Mouse (Mus musculus) gastrocnemius, adult 2 months (tissue): ENCODE measurements around the gene Gm34653. TPM values are rescaled to one million over a fixed set of nuclear protein-coding genes. Genes with fewer than 3 reads are reported as not detected.
"Not testable (repeated sequence)": the region's sequence is repeated elsewhere in the genome, so short reads cannot be mapped to it uniquely, and the experiment has no call there.

ENCODE experiments used
- DNase-seq: peaks from one replicate; pipeline ENCODE4 v3.0.0; 2022
- H3K27ac ChIP-seq: fragments of 200-600 bp; 2 replicates; pipeline ENCODE4 v1.8.1; 2022; ENCODE audit warnings: mild to moderate bottlenecking
- H3K4me3 ChIP-seq: fragments of 200-600 bp; 2 replicates; pipeline ENCODE4 v1.8.1; 2022; ENCODE audit warnings: mild to moderate bottlenecking, moderate library complexity
- CTCF ChIP-seq: fragments of 200-600 bp; IDR thresholded peaks from 2 replicates; pipeline ENCODE4 v1.8.1; 2022; ENCODE audit warnings: antibody characterized with exemption, mild to moderate bottlenecking, moderate library complexity
- intact Hi-C: fragments of 180-260 bp; cut with DNase I; formaldehyde crosslinking; loops from one replicate; pipeline ENCODE4 v1.15.1; 2025
- total RNA-seq, 2 experiments: library from RNA; stranded (reverse); gene quantifications; 2 replicates each; pipeline ENCODE4 v1.2.3; 2021

Gene Gm34653
- total RNA-seq, 2 experiments from 2014 or later = 0.18 to 0.39 TPM

- no peak for TF ChIP-seq CTCF
- DNase-seq = no peak
- Histone ChIP-seq H3K27ac (no peak overlapping the region), H3K4me3 (no peak overlapping the region)
- intact Hi-C loops = no loop called here
Measured at GRCm38 (mm10) chr2:34828026-34828425, 4.8 kb upstream of the Gm34653 start.

- DNase-seq, intact Hi-C loops, H3K27ac ChIP-seq, H3K4me3 ChIP-seq: not testable (repeated sequence)
Measured at GRCm38 (mm10) chr2:34830066-34830465, 2.7 kb upstream of the Gm34653 start.

GRCm38 (mm10) chr2:34833624-34834023 is 817 bp downstream of the Gm34653 start:
- H3K27ac ChIP-seq = no peak overlapping the region
- DNase-seq = no peak
- no peak overlapping the region for H3K4me3 ChIP-seq
- no peak for TF ChIP-seq CTCF
- intact Hi-C loops = no loop called here

GRCm38 (mm10) chr2:34835669-34836068 is 2.9 kb downstream of the Gm34653 start:
- Histone ChIP-seq H3K27ac (no peak overlapping the region), H3K4me3 (no peak overlapping the region)
- no peak for DNase-seq
- intact Hi-C loops = no loop called here
- TF ChIP-seq CTCF = no peak

- H3K27ac ChIP-seq, DNase-seq, H3K4me3 ChIP-seq, intact Hi-C loops: not testable (repeated sequence)
- peak; percentile 32; the same call in 1 of the 2 replicates for TF ChIP-seq CTCF
Measured at GRCm38 (mm10) chr2:34840143-34840542, 7.3 kb downstream of the Gm34653 start.

GRCm38 (mm10) chr2:34841706-34842105 is 8.9 kb downstream of the Gm34653 start:
- Histone ChIP-seq H3K27ac (no peak overlapping the region), H3K4me3 (no peak overlapping the region)
- TF ChIP-seq CTCF = no peak
- intact Hi-C loops = no loop called here
- DNase-seq = no peak

GRCm38 (mm10) chr2:34843211-34843939 is 10.6 kb downstream of the Gm34653 start:
- DNase-seq = peak; percentile 71
- Histone ChIP-seq H3K4me3 (0 out of 2 replicates have a peak overlapping the region, but pooled peaks have one; percentile 5), H3K27ac (peak overlapping the region; percentile 77)
- no peak for TF ChIP-seq CTCF
- intact Hi-C loops = no loop called here

GRCm38 (mm10) chr2:34847702-34848101 is 14.9 kb downstream of the Gm34653 start:
- no peak overlapping the region for H3K4me3 ChIP-seq
- no peak for DNase-seq
- TF ChIP-seq CTCF = no peak
- no peak overlapping the region for H3K27ac ChIP-seq
- intact Hi-C loops = no loop called here

- H3K4me3 ChIP-seq = no peak overlapping the region
- intact Hi-C loops = no loop called here
- DNase-seq = peak; percentile 20
- no peak overlapping the region for H3K27ac ChIP-seq
- TF ChIP-seq CTCF = peak; percentile 18; the same call in 1 of the 2 replicates
Measured at GRCm38 (mm10) chr2:34855265-34855664, 22.5 kb downstream of the Gm34653 start.

GRCm38 (mm10) chr2:34857728-34858127 is 24.9 kb downstream of the Gm34653 start:
- no peak for DNase-seq
- Histone ChIP-seq H3K4me3 (no peak overlapping the region), H3K27ac (no peak overlapping the region)
- TF ChIP-seq CTCF = no peak
- intact Hi-C loops = no loop called here

GRCm38 (mm10) chr2:34869680-34870079 is 36.9 kb downstream of the Gm34653 start:
- no peak for DNase-seq
- no peak for TF ChIP-seq CTCF
- Histone ChIP-seq H3K27ac (peak overlapping the region; percentile 52), H3K4me3 (peak overlapping the region; percentile 77)
- intact Hi-C loops = loop anchor here (2.0 kb wide), 3 partner anchors 29 to 101 kb away; partner anchors contain the start of gene Fbxw2

GRCm38 (mm10) chr2:34870520-34871474 is 38.0 kb downstream of the Gm34653 start:
- TF ChIP-seq CTCF = no peak
- intact Hi-C loops = loop anchor here (2.0 kb wide), 3 partner anchors 28 to 100 kb away; partner anchors contain the start of gene Fbxw2
- Histone ChIP-seq H3K27ac (peak overlapping the region; percentile 97), H3K4me3 (peak overlapping the region; percentile 77)
- peak; percentile 95 for DNase-seq

- no peak for DNase-seq
- intact Hi-C loops = no loop called here
- no peak for TF ChIP-seq CTCF
- Histone ChIP-seq H3K27ac (peak within 1 kb of the TSS; percentile 51; the same call in 1 of the 2 replicates), H3K4me3 (peak within 1 kb of the TSS; percentile 60)
Measured at GRCm38 (mm10) chr2:34874271-34874670, 41.5 kb downstream of the Gm34653 start, which contains the start of gene Cutal. Cutal (plus strand) TSS chr2:34874396.
